Mouse (Mus musculus) fibroblast of lung, adult 2 months (primary cell): ENCODE results near the gene Krt39.
A peak's percentile ranks its signal among the peaks of the same experiment; 100 is the strongest.

Experiments
- DNase-seq: peaks from one replicate; pipeline ENCODE4 v3.0.0-alpha.2; 2011; ENCODE audit warnings: low read depth

Krt39 gene

DNA sequence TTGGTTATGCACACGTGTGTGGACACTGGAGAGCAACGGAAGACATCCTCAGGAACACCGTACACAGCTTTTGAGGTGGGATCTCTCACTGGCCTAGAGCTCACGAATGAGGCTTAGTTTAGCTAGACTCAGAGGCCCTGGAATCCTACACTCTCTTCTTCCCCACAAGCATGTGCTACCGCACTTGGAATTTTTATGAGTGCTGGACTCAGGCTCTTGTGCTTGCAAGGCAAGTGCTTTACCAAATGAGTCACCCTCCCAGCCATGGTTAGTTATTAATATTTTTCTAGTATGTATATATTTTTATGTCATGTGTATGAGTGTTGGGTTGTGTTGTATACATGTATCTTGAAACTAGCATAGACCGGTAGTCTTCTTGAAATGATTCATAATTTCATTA, 49.2 kb downstream of the Krt39 start:
- no peak for DNase-seq

DNA sequence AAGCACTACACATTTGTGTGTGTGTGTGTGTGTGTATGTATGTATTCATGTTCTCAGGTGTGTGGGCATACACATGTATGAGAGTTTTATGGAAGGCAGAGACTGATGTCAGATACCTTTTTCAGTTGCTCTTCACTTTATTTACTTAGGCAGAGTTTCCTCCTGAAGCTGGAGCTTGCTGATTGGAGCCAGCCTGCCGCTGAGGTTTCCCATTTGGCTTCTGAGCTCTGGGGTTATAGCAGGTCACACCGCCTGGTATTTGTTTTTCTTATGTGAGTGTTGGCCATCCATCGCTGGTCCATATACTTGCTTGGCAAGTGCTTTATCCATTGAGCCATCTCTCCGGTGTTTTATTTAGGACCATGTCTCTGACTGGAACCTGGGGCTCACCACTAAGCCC, 51.9 kb downstream of the Krt39 start:
- DNase-seq: no peak

DNA sequence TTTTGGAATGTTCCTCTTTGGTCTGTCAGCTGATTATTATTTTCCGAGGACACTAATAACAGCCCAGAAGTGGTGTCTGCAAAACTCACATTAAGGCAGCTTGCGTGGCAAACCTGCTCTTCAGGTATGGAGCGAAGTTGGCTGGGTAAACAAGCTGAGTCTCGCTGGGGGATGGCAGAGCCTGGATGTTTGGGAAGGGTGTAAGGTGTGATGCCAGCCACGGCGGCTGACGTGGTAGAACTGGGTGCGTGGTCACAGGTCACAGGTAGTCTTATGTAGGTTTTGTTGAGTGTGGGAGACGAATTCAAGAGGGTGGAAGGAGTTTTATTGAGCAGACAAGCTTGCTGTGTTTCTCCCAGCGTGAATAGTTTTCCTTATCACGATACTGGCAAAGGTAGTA, 52.6 kb downstream of the Krt39 start:
- DNase-seq: no peak

DNA sequence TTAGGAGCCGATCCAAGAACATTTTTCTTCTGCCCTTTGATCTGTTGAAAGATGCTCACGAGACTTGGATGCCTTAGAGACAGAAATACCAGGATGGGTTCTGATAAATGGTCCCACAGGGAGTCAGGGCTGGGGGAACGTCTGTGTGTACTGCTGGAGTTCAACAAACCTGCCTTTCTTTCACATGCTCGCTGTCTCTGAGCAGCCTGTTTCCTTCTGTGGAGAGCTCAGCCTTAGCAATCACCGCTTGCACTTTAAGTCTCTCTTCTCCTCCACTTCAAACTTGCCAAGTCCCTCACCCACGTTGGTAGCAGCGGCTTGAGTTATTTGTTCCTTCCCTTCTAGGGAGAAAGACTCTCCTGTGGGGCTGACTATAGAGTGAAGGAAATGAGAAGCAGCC, 54.8 kb downstream of the Krt39 start:
- no peak for DNase-seq

DNA sequence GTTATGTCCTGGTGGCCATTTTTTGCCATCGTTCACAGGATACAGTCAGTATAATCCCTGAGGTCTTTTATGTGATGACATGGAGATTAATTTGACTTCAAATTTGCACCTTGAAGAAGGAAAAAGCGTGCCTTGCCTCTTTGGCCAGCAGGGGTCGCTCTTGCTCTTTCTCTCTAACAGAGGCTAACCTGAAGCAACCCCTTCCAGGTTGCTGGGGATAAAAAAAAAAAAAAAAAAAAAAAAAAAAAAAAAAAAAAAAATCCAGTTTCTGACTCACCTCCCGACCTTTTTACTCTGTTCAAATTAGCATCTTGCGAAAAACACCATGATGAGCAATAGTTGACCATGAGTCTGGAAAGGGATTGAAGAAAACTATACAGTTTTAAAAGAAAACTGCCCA, 56.3 kb downstream of the Krt39 start:
- DNase-seq: peak; percentile 72
